Mouse (Mus musculus): ENCODE data around the gene Rbms3. TPM values are rescaled to one million over a fixed set of nuclear protein-coding genes. Genes with fewer than 3 reads are reported as not detected.

The Rbms3 gene
- polyA plus RNA-seq, 1 experiment from 2014 or later, result 86.1 TPM

- Histone ChIP-seq H3K9ac (ENCODE audit: low read depth, low read length) (no peak overlapping the region), H3K27me3 (replicated peaks; ENCODE audit: control insufficient read depth, insufficient read depth, low read length) (no peaks in the 10 kb centered on the region), H3K36me3 (ENCODE audit: control insufficient read depth, insufficient read depth, low read length) (no peaks in the 10 kb centered on the region), H3K9me3 (ENCODE audit: control insufficient read depth, low read length) (no peaks in the 10 kb centered on the region), H3K4me1 (ENCODE audit: control insufficient read depth, insufficient read depth, low read length) (peaks cover 7% of the 10 kb centered on the region; the same call in 1 of the 2 replicates), H3K4me2 (ENCODE audit: low read depth, low read length) (no peak overlapping the region), H3K27ac (replicated peaks; ENCODE audit: low read depth, low read length) (no peak overlapping the region), H3K4me3 (ENCODE audit: low read depth, low read length) (no peak overlapping the region)
- DNase-seq (ENCODE audit: low spot score) (no peak), ATAC-seq (ENCODE audit: low read depth) (no peak)
- WGBS, result 37% methylated on average over 12 of the region's 12 CpGs
Measured at GRCm38 (mm10) chr9:117018301-117018700, 611.4 kb downstream of the Rbms3 start.

DNA sequence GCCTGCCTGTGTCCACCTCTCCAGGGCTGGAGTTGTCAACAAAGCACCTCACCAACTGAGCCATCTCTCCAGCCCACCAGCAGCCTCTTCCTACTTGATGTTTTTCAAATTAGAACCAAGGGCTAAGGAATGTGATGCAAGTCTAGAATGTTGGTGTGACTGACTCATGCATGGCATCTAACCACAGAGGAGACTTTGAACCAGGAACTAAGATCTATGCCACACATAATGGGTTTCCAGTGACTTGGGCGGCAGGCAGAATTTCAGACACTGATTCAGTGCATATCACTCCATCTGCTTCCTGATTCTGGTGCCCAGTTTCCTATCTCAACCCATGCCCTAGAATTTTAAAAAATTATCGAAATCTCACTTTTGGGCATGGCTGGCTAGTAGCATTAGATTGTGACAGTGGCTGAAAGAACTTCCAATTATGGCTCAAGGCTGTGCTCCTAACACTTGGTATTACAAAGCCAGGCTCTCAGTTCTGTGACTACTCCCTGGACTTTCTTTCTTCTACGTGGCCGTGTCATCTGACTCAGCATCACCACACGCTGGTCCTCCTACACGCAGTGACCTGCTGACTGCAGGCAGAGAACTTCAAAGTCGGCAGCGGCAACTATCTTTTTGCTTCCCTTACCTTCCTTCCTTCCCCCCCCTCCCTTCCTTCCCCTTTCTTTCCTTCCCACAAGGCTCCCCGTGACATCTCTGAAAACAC is 613.0 kb downstream of the Rbms3 start:
- ATAC-seq (ENCODE audit: low read depth), result no peak
- no peak for DNase-seq (ENCODE audit: low spot score)
- WGBS, result 81% methylated on average over 9 of the region's 9 CpGs

GRCm38 (mm10) chr9:117013386-117013785 is 616.3 kb downstream of the Rbms3 start:
- Histone ChIP-seq H3K36me3 (ENCODE audit: control insufficient read depth, insufficient read depth, low read length) (no peaks in the 10 kb centered on the region), H3K4me1 (ENCODE audit: control insufficient read depth, insufficient read depth, low read length) (peaks cover 3% of the 10 kb centered on the region; the same call in 1 of the 2 replicates), H3K27ac (replicated peaks; ENCODE audit: low read depth, low read length) (no peak overlapping the region), H3K4me3 (ENCODE audit: low read depth, low read length) (no peak overlapping the region), H3K9ac (ENCODE audit: low read depth, low read length) (no peak overlapping the region), H3K9me3 (ENCODE audit: control insufficient read depth, low read length) (no peaks in the 10 kb centered on the region), H3K27me3 (replicated peaks; ENCODE audit: control insufficient read depth, insufficient read depth, low read length) (no peaks in the 10 kb centered on the region), H3K4me2 (ENCODE audit: low read depth, low read length) (no peak overlapping the region)
- DNase-seq (ENCODE audit: low spot score) (peak; percentile 42), ATAC-seq (ENCODE audit: low read depth) (no peak)
- WGBS, result 62% methylated on average over 3 of the region's 3 CpGs

More for the DNA sequence above, 613.0 kb downstream of the Rbms3 start:
- Histone ChIP-seq H3K36me3 (ENCODE audit: control insufficient read depth, insufficient read depth, low read length) (no peaks in the 10 kb centered on the region), H3K4me1 (ENCODE audit: control insufficient read depth, insufficient read depth, low read length) (peaks cover 7% of the 10 kb centered on the region; the same call in 1 of the 2 replicates), H3K27me3 (replicated peaks; ENCODE audit: control insufficient read depth, insufficient read depth, low read length) (no peaks in the 10 kb centered on the region), H3K9me3 (ENCODE audit: control insufficient read depth, low read length) (no peaks in the 10 kb centered on the region), H3K9ac (ENCODE audit: low read depth, low read length) (no peak overlapping the region), H3K27ac (replicated peaks; ENCODE audit: low read depth, low read length) (no peak overlapping the region), H3K4me3 (ENCODE audit: low read depth, low read length) (no peak overlapping the region), H3K4me2 (ENCODE audit: low read depth, low read length) (no peak overlapping the region)

DNA sequence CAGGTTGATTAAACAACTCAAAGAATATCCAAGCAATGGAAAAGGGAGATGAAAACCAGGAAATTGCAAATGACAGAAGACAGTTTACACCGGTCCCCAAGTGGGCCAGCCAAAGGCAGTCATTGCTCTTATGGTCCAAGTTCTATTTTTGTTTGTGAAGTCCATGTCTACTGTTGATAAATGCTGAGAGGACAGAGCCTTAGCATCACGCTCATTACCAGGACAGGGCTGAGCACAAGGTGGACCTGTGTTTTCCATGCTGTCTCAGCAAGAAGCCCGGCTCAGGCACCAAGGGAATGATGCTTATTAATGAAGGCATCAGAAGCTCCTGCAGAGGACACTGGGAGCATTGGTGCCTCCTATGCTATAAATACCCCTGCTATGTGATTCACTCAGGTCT is 618.9 kb downstream of the Rbms3 start:
- no peak overlapping the region for H3K4me2 ChIP-seq (ENCODE audit: low read depth, low read length)
- H3K9me3 ChIP-seq (ENCODE audit: control insufficient read depth, low read length), result no peaks in the 10 kb centered on the region
- no peak for DNase-seq (ENCODE audit: low spot score)
- WGBS, result 87% methylated on average over 3 of the region's 3 CpGs
- no peaks in the 10 kb centered on the region for H3K4me1 ChIP-seq (ENCODE audit: control insufficient read depth, insufficient read depth, low read length)
- no peak for ATAC-seq (ENCODE audit: low read depth)
- H3K27ac ChIP-seq (replicated peaks; ENCODE audit: low read depth, low read length), result no peak overlapping the region
- H3K9ac ChIP-seq (ENCODE audit: low read depth, low read length), result no peak overlapping the region
- H3K36me3 ChIP-seq (ENCODE audit: control insufficient read depth, insufficient read depth, low read length), result no peaks in the 10 kb centered on the region
- H3K4me3 ChIP-seq (ENCODE audit: low read depth, low read length), result no peak overlapping the region
- H3K27me3 ChIP-seq (replicated peaks; ENCODE audit: control insufficient read depth, insufficient read depth, low read length), result no peaks in the 10 kb centered on the region

GRCm38 (mm10) chr9:117008194-117008593 is 621.5 kb downstream of the Rbms3 start:
- Histone ChIP-seq H3K27me3 (replicated peaks; ENCODE audit: control insufficient read depth, insufficient read depth, low read length) (no peaks in the 10 kb centered on the region), H3K9me3 (ENCODE audit: control insufficient read depth, low read length) (no peaks in the 10 kb centered on the region), H3K27ac (replicated peaks; ENCODE audit: low read depth, low read length) (no peak overlapping the region), H3K4me1 (ENCODE audit: control insufficient read depth, insufficient read depth, low read length) (no peaks in the 10 kb centered on the region), H3K9ac (ENCODE audit: low read depth, low read length) (no peak overlapping the region), H3K36me3 (ENCODE audit: control insufficient read depth, insufficient read depth, low read length) (no peaks in the 10 kb centered on the region), H3K4me3 (ENCODE audit: low read depth, low read length) (no peak overlapping the region), H3K4me2 (ENCODE audit: low read depth, low read length) (no peak overlapping the region)
- ATAC-seq (ENCODE audit: low read depth) (no peak), DNase-seq (ENCODE audit: low spot score) (no peak)
- 34% methylated on average over 1 of the region's 1 CpGs for WGBS

DNA sequence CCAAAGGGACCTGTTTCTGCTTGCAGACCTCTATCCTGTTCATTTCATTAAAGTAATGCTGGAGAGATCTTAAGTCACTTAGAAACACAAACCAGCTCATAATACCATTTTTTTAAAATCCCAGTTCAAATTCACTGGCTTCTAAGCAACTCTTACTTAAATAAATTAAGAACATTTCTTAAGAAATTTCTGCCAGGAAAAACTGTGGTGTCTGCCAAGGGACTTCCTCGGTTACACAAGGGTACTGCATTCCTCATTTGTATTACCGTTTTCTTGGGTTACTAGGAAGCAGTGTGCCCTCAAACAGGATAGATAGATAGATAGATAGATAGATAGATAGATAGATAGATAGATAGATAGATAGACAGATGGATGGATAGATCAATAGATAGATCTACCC is 627.6 kb downstream of the Rbms3 start:
- WGBS, result 53% methylated on average over 2 of the region's 2 CpGs
- H3K27ac ChIP-seq (replicated peaks; ENCODE audit: low read depth, low read length), result no peak overlapping the region
- peak; percentile 67 for DNase-seq (ENCODE audit: low spot score)

DNA sequence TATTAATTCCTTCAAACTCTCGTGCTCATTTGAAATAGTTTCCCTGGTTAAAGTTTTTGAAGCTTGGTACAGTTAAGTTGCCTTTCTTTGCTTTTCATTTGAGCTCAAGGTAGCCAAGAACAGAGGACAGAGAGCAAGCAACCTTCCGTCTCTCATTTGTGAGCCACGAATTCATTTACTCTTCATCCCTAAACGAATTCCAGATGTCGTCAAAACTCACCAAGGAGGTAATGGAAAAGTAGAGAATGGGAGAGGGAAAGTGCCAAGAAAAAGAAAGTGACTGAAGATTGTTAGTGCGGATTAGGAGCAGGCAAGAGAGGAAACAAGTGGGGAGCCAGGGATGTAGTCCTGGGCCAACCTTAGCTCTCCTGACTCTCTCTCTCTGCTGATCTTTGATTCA is 630.5 kb downstream of the Rbms3 start:
- no peak overlapping the region for H3K4me2 ChIP-seq (ENCODE audit: low read depth, low read length)
- H3K27ac ChIP-seq (replicated peaks; ENCODE audit: low read depth, low read length), result peak overlapping the region; percentile 24; the same call in 1 of the 2 replicates
- H3K4me1 ChIP-seq (ENCODE audit: control insufficient read depth, insufficient read depth, low read length), result peaks cover 2% of the 10 kb centered on the region; the same call in 1 of the 2 replicates
- DNase-seq (ENCODE audit: low spot score) (peak; percentile 84), ATAC-seq (ENCODE audit: low read depth) (no peak)
- WGBS, result 26% methylated on average over 6 of the region's 6 CpGs
- H3K9ac ChIP-seq (ENCODE audit: low read depth, low read length), result no peak overlapping the region
- H3K27me3 ChIP-seq (replicated peaks; ENCODE audit: control insufficient read depth, insufficient read depth, low read length), result no peaks in the 10 kb centered on the region
- peaks cover 3% of the 10 kb centered on the region; the same call in 1 of the 2 replicates for H3K9me3 ChIP-seq (ENCODE audit: control insufficient read depth, low read length)
- no peaks in the 10 kb centered on the region for H3K36me3 ChIP-seq (ENCODE audit: control insufficient read depth, insufficient read depth, low read length)
- no peak overlapping the region for H3K4me3 ChIP-seq (ENCODE audit: low read depth, low read length)

More for the DNA sequence above, 627.6 kb downstream of the Rbms3 start:
- Histone ChIP-seq H3K4me1 (ENCODE audit: control insufficient read depth, insufficient read depth, low read length) (peaks cover 2% of the 10 kb centered on the region; the same call in 1 of the 2 replicates), H3K4me3 (ENCODE audit: low read depth, low read length) (no peak overlapping the region), H3K36me3 (ENCODE audit: control insufficient read depth, insufficient read depth, low read length) (no peaks in the 10 kb centered on the region), H3K27me3 (replicated peaks; ENCODE audit: control insufficient read depth, insufficient read depth, low read length) (no peaks in the 10 kb centered on the region), H3K9ac (ENCODE audit: low read depth, low read length) (no peak overlapping the region), H3K9me3 (ENCODE audit: control insufficient read depth, low read length) (peaks cover 3% of the 10 kb centered on the region; the same call in 1 of the 2 replicates), H3K4me2 (ENCODE audit: low read depth, low read length) (no peak overlapping the region)
- no peak for ATAC-seq (ENCODE audit: low read depth)

DNA sequence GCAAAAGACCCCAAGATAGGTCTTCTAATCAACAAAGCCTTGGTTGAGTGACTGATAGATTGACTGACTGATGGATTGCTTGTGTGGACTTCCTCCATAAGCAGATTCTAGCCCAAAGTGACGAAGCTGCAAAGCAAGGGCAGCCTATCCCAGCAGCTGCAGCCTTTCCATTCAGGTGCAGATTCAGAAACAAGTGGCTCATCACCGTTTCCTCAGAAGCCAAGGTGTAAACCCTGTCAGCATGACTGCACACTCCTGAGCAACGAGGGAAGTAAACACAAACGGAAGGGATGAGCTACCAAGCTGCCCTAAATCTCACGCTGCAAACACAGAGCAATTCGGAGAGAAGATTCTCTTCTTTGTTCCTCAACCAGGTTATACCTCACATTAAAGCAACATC is 639.4 kb downstream of the Rbms3 start:
- Histone ChIP-seq H3K4me2 (ENCODE audit: low read depth, low read length) (no peak overlapping the region), H3K27me3 (replicated peaks; ENCODE audit: control insufficient read depth, insufficient read depth, low read length) (no peaks in the 10 kb centered on the region), H3K4me3 (ENCODE audit: low read depth, low read length) (no peak overlapping the region), H3K4me1 (ENCODE audit: control insufficient read depth, insufficient read depth, low read length) (no peaks in the 10 kb centered on the region), H3K27ac (replicated peaks; ENCODE audit: low read depth, low read length) (no peak overlapping the region), H3K9ac (ENCODE audit: low read depth, low read length) (no peak overlapping the region), H3K9me3 (ENCODE audit: control insufficient read depth, low read length) (0 out of 2 replicates have a peak, but pooled peaks cover 6% of the 10 kb centered on the region), H3K36me3 (ENCODE audit: control insufficient read depth, insufficient read depth, low read length) (no peaks in the 10 kb centered on the region)
- WGBS, result 89% methylated on average over 6 of the region's 6 CpGs
- ATAC-seq (ENCODE audit: low read depth) (no peak), DNase-seq (ENCODE audit: low spot score) (no peak)

GRCm38 (mm10) chr9:116980801-116981200 is 648.9 kb downstream of the Rbms3 start:
- ATAC-seq (ENCODE audit: low read depth), result peak; percentile 41; the same call in 1 of the 2 replicates
- peak overlapping the region; percentile 63 for H3K27ac ChIP-seq (replicated peaks; ENCODE audit: low read depth, low read length)
- H3K4me3 ChIP-seq (ENCODE audit: low read depth, low read length), result no peak overlapping the region
- 59% methylated on average over 5 of the region's 5 CpGs for WGBS
- peaks cover 6% of the 10 kb centered on the region; the same call in 1 of the 2 replicates for H3K36me3 ChIP-seq (ENCODE audit: control insufficient read depth, insufficient read depth, low read length)
- H3K9ac ChIP-seq (ENCODE audit: low read depth, low read length), result no peak overlapping the region
- H3K4me1 ChIP-seq (ENCODE audit: control insufficient read depth, insufficient read depth, low read length), result peaks cover 8% of the 10 kb centered on the region; the same call in 1 of the 2 replicates
- no peak overlapping the region for H3K4me2 ChIP-seq (ENCODE audit: low read depth, low read length)
- no peaks in the 10 kb centered on the region for H3K27me3 ChIP-seq (replicated peaks; ENCODE audit: control insufficient read depth, insufficient read depth, low read length)
- peak; percentile 9 for DNase-seq (ENCODE audit: low spot score)
- no peaks in the 10 kb centered on the region for H3K9me3 ChIP-seq (ENCODE audit: control insufficient read depth, low read length)
